Mouse (Mus musculus) kidney, adult 2 months (tissue): Measurements from ENCODE around the gene Angptl8. TPM values are rescaled to one million over a fixed set of nuclear protein-coding genes. Genes with fewer than 3 reads are reported as not detected.

ENCODE experiments used
- DNase-seq: peaks from one replicate; pipeline ENCODE4 v3.0.0; 2021
- H3K27ac ChIP-seq: fragments of 200-500 bp; 2 replicates; pipeline ENCODE4 v1.5.1; 2012; ENCODE audit warnings: low read depth, low read length, control low read depth, inconsistent platforms; ENCODE audit not compliant: insufficient read depth
- H3K27me3 ChIP-seq: fragments of 200-500 bp; replicated peaks from 2 replicates; pipeline ENCODE4 v1.6.1; 2012; ENCODE audit warnings: mild to moderate bottlenecking, moderate library complexity, low read length, inconsistent platforms; ENCODE audit not compliant: control insufficient read depth, insufficient read depth
- H3K36me3 ChIP-seq: fragments of 200-500 bp; 2 replicates; pipeline ENCODE4 v1.6.1; 2012; ENCODE audit warnings: mild to moderate bottlenecking, moderate library complexity, low read length, inconsistent platforms; ENCODE audit not compliant: control insufficient read depth, insufficient read depth
- H3K4me1 ChIP-seq: fragments of 200-500 bp; 2 replicates; pipeline ENCODE4 v1.6.1; 2011; ENCODE audit warnings: low read length; ENCODE audit not compliant: control insufficient read depth, insufficient read depth
- H3K4me3 ChIP-seq: fragments of 200-500 bp; 2 replicates; pipeline ENCODE4 v1.5.1; 2011; ENCODE audit warnings: mild to moderate bottlenecking, low read depth, low read length, control low read depth; ENCODE audit not compliant: insufficient read depth
- CTCF ChIP-seq: fragments of 200-500 bp; conservative IDR thresholded peaks from 2 replicates; pipeline ENCODE4 v1.5.1; 2011; ENCODE audit warnings: low read depth, mild to moderate bottlenecking, control low read depth, low read length, moderate library complexity, mixed read lengths; ENCODE audit not compliant: insufficient read depth, insufficient read length
- POLR2A ChIP-seq: fragments of 200-500 bp; IDR thresholded peaks from one replicate; pipeline ENCODE4 v1.6.1; 2011; ENCODE audit warnings: low read depth, low read length, control low read depth
- WGBS: fragments of 180-500 bp; shearing (Covaris S2); methylation state at CpG from one replicate; pipeline ENCODE4 v1.1.7; 2018; 5-methylcytosine and 5-hydroxymethylcytosine counted together
- polyA plus RNA-seq: library from polyadenylated mRNA; depleted of rRNA; stranded (reverse); fragments of >200 nt; gene quantifications from 2 replicates; pipeline ENCODE4 v1.2.3, GENCODE M21; 2012

Angptl8 gene
- polyA plus RNA-seq, 1 experiment, result 11.9 TPM

GRCm38 (mm10) chr9:21811170-21811569, 24.1 kb upstream of the Angptl8 start:
- H3K27ac ChIP-seq, result no peak overlapping the region
- H3K36me3 ChIP-seq, result no peaks in the 10 kb centered on the region
- no peaks in the 10 kb centered on the region for H3K4me1 ChIP-seq
- no peak overlapping the region for H3K4me3 ChIP-seq
- no peak for DNase-seq
- 83% methylated on average over 5 of the region's 5 CpGs for WGBS
- no peak for TF ChIP-seq POLR2A
- TF ChIP-seq CTCF, result no peak
- no peaks in the 10 kb centered on the region for H3K27me3 ChIP-seq

GRCm38 (mm10) chr9:21816716-21817305, 18.5 kb upstream of the Angptl8 start:
- Histone ChIP-seq H3K36me3 (no peaks in the 10 kb centered on the region), H3K27ac (no peak overlapping the region), H3K27me3 (no peaks in the 10 kb centered on the region), H3K4me1 (no peaks in the 10 kb centered on the region), H3K4me3 (no peak overlapping the region)
- WGBS, result 65% methylated on average over 9 of the region's 9 CpGs
- DNase-seq, result no peak
- TF ChIP-seq POLR2A (no peak), CTCF (no peak)

GRCm38 (mm10) chr9:21818125-21818524, 17.2 kb upstream of the Angptl8 start:
- TF ChIP-seq POLR2A, result no peak
- no peak for TF ChIP-seq CTCF
- no peaks in the 10 kb centered on the region for H3K27me3 ChIP-seq
- no peak overlapping the region for H3K27ac ChIP-seq
- DNase-seq, result no peak
- H3K4me1 ChIP-seq, result no peaks in the 10 kb centered on the region
- H3K4me3 ChIP-seq, result no peak overlapping the region
- WGBS, result 88% methylated on average over 4 of the region's 4 CpGs
- H3K36me3 ChIP-seq, result no peaks in the 10 kb centered on the region

GRCm38 (mm10) chr9:21818561-21818960, 16.7 kb upstream of the Angptl8 start:
- Histone ChIP-seq H3K27me3 (no peaks in the 10 kb centered on the region), H3K4me3 (no peak overlapping the region), H3K27ac (no peak overlapping the region), H3K4me1 (no peaks in the 10 kb centered on the region), H3K36me3 (no peaks in the 10 kb centered on the region)
- TF ChIP-seq CTCF, result no peak
- no peak for TF ChIP-seq POLR2A
- WGBS, result 93% methylated on average over 6 of the region's 6 CpGs
- no peak for DNase-seq

GRCm38 (mm10) chr9:21819181-21819729, 16.1 kb upstream of the Angptl8 start:
- H3K27me3 ChIP-seq, result no peaks in the 10 kb centered on the region
- H3K4me1 ChIP-seq, result no peaks in the 10 kb centered on the region
- no peaks in the 10 kb centered on the region for H3K36me3 ChIP-seq
- TF ChIP-seq POLR2A (no peak), CTCF (no peak)
- H3K4me3 ChIP-seq, result no peak overlapping the region
- WGBS, result 97% methylated on average over 2 of the region's 2 CpGs
- no peak for DNase-seq
- no peak overlapping the region for H3K27ac ChIP-seq

- no peak for TF ChIP-seq CTCF
- no peak for TF ChIP-seq POLR2A
- Histone ChIP-seq H3K36me3 (no peaks in the 10 kb centered on the region), H3K4me1 (no peaks in the 10 kb centered on the region)
These were observed 15.1 kb upstream of the Angptl8 start for GRCm38 (mm10) chr9:21820183-21820582.

GRCm38 (mm10) chr9:21822686-21823085, 12.6 kb upstream of the Angptl8 start:
- Histone ChIP-seq H3K4me3 (no peak overlapping the region), H3K36me3 (no peaks in the 10 kb centered on the region), H3K27ac (no peak overlapping the region), H3K27me3 (no peaks in the 10 kb centered on the region), H3K4me1 (no peaks in the 10 kb centered on the region)
- 68% methylated on average over 6 of the region's 6 CpGs for WGBS
- TF ChIP-seq POLR2A (no peak), CTCF (no peak)
- no peak for DNase-seq

More at GRCm38 (mm10) chr9:21820183-21820582, 15.1 kb upstream of the Angptl8 start:
- H3K27me3 ChIP-seq, result no peaks in the 10 kb centered on the region
- 83% methylated on average over 12 of the region's 12 CpGs for WGBS
- H3K27ac ChIP-seq, result no peak overlapping the region
- DNase-seq, result peak; percentile 18
- no peak overlapping the region for H3K4me3 ChIP-seq
